Mouse (Mus musculus) gastrocnemius, adult 18-20 months (tissue): Measurements from ENCODE around the gene Foxa3. TPM values are rescaled to one million over a fixed set of nuclear protein-coding genes. Genes with fewer than 3 reads are reported as not detected.
A peak's percentile ranks its signal among the peaks of the same experiment; 100 is the strongest.
"Not testable (repeated sequence)": the region's sequence is repeated elsewhere in the genome, so short reads cannot be mapped to it uniquely, and the experiment has no call there.

Source experiments
- DNase-seq: peaks from one replicate; pipeline ENCODE4 v3.0.0; 2021; ENCODE audit warnings: low spot score
- long read RNA-seq, 2 experiments: library from polyadenylated mRNA; stranded (forward); transcript quantifications; one replicate each; pipeline ENCODE4 v2.0.0; 2021
- total RNA-seq, 2 experiments: library from RNA; stranded (reverse); gene quantifications; 2 replicates each; pipeline ENCODE4 v1.2.3; 2021

Foxa3 gene
- under 1 TPM in 1 of 2 experiments, not detected in 1; 0.09 TPM for total RNA-seq
- long read RNA-seq, experiment 1: 0 reads
- long read RNA-seq, experiment 2: 0 reads

GRCm38 (mm10) chr7:19023357-19023814 is at the start of gene Foxa3:
Foxa3 (minus strand) TSS chr7:19023538.
- peak; percentile 63 for DNase-seq

GRCm38 (mm10) chr7:19071024-19071423 is 47.7 kb upstream of the Foxa3 start:
- DNase-seq: not testable (repeated sequence)

GRCm38 (mm10) chr7:19069500-19069899 is 46.2 kb upstream of the Foxa3 start:
- DNase-seq: no peak

GRCm38 (mm10) chr7:19068707-19069106 is 45.4 kb upstream of the Foxa3 start:
- DNase-seq: peak; percentile 74

- no peak for DNase-seq
Measured at GRCm38 (mm10) chr7:19067935-19068334, 44.6 kb upstream of the Foxa3 start.

DNA sequence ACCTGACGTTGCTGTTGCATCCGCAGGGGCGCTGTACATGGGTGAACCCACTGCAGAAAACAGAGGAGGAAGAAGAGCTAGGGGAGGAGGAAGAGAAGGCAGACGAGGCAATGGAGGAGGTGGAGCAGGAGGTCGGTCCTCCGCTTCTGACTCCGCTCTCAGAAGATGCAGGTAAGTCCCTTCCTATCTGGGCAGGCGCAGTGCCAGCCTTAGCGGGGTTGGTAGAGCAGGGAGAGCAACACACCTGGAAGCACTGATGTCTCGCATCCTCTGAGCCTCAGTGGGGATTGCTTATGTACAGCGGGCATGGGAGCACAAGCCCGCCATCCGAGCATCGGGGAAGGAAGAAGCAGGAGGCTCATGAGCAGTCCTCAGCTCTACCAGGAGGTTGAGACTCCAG is 43.7 kb upstream of the Foxa3 start:
- no peak for DNase-seq

DNA sequence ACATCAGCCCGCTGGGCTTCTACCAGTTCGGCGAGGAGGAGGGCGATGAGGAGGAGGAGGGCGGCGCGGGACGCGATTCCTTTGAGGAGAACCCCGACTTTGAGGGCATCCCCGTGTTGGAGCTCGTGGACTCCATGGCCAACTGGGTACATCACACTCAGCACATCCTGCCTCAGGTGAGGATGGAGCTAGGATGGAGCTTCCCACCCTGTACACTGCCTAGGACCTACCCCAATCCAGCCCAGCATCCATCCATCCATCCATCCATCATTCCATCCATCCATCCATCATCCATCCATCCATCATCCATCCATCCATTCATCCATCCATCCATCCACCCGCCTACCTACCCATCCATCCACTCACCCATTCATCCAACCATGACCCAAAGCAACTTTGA is 42.6 kb upstream of the Foxa3 start:
- no peak for DNase-seq

GRCm38 (mm10) chr7:19057405-19057804 is 34.1 kb upstream of the Foxa3 start:
- DNase-seq: no peak

DNA sequence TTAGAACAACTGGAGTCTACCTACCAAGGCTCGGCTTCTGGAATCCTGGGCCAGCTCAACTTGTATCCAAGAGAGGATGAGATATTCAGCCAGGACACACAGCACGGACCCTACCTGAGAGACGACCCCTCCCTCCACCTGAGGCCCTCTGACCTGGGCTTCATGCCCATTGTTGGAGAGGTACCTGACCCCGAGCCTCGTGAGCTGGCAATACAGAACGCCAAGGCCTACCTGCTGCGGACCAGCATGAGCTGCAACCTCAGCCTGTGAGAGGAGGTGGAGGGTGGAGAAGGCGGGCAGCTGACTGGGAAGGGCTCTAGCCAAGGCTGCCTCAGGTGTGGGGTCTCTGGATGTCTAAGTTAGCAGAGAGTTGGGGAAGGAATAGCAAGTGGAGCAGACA is 31.8 kb upstream of the Foxa3 start:
- no peak for DNase-seq

DNA sequence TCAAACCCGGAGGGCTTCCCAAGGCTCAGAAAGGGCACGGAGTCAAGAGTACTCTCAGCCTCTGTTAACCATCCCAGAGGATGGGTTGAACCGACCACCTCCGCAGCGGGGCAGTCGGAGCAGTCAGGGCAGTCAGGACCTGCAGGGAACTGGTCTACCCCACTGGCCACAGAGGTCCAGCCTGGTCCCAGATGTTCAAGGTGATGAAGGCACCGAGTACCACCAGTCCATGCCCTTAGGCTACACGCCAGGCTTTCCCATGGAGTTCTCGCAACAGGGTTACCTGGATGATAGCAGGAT is 31.4 kb upstream of the Foxa3 start:
- DNase-seq: no peak

- no peak for DNase-seq
Measured at GRCm38 (mm10) chr7:19054047-19054776, 30.9 kb upstream of the Foxa3 start, which contains the start of gene Rsph6a. Rsph6a (plus strand) TSS chr7:19054690.

- no peak for DNase-seq
Measured at GRCm38 (mm10) chr7:19053136-19053532, 29.8 kb upstream of the Foxa3 start.

- peak; percentile 85 for DNase-seq
Measured at GRCm38 (mm10) chr7:19052345-19053135, 29.2 kb upstream of the Foxa3 start.

DNA sequence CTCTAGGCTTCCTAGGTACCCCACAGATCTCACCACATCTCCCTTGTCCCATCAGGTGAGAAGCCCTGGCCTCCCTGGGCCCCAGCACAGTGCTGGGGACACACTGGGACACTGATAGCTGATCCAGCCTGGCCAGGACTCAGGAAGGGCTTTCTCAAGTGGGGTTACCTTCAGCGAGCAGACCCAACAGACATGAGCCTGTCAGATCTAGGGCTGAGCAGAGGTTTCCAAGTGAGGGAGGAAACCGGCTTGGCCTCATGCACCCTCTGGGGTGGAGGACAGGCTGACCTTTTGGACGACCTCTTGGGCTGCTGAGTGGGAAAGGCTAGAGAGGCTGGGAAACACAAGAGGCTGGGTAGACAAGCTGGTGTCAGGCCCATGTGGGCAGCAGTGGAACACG is 27.8 kb upstream of the Foxa3 start:
- no peak for DNase-seq

DNA sequence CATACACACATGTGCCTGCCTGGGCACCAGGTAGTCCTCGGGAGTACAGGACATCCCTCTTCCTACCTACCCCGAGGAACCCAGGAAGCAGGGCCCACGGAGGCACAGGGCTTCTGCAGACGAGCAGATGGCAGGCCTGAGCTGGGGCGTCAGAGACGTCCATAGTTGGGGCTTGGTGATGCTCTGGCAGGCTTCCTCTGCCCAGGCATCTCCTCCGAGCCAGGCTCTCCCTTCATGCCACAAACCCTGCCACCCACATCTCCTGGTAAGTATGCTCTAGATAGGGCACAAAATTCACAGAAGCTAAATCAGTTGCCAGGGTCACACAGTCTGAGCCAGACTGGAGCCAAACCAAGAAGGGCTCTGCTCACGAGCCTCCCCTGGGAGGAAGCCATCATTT is 26.8 kb upstream of the Foxa3 start:
- no peak for DNase-seq

DNA sequence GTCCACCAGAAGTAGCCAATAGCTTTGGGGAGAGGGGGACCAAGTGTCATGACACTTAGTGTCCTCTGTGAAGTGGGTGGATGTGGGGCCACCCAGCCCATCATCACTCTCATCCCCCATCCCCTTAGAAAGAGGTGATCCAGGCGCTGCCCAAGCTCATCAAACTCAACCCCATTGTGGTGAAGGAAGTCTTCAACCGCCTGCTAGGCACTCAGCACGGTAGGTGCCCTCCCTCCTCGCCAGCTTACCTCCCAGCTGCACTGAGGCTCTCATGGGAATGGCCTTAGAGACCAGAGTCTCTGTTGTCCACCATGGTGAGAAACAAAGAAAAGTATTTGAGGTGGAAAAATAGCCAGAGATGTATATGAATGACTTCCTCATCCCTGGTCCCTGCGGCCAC is 25.9 kb upstream of the Foxa3 start:
- DNase-seq: no peak

DNA sequence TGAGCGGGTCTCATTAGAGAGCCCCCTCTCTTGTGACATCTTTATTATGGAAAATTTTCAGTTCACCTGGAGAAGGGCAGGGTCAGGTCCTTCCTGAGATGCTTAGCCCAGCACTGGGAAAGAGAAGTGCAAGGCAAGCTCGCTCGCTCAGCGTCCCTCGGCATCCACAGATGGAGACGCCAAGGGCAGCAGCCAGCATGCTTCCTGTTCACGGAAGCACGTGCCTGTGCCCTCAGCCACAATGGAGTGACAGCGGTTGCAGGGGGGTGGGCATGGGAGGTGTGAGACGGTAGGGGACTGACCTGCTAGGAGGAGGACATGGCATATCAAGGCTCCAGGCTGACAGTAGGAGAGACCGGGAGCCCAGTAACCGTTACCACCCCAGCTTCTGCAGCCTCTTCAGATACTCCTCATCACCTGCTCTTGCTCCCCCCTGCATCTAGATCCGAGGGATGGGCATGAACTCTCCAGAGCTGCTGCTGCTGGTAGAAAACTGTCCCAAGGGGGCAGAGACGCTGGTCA is 24.7 kb upstream of the Foxa3 start:
- DNase-seq: no peak

DNA sequence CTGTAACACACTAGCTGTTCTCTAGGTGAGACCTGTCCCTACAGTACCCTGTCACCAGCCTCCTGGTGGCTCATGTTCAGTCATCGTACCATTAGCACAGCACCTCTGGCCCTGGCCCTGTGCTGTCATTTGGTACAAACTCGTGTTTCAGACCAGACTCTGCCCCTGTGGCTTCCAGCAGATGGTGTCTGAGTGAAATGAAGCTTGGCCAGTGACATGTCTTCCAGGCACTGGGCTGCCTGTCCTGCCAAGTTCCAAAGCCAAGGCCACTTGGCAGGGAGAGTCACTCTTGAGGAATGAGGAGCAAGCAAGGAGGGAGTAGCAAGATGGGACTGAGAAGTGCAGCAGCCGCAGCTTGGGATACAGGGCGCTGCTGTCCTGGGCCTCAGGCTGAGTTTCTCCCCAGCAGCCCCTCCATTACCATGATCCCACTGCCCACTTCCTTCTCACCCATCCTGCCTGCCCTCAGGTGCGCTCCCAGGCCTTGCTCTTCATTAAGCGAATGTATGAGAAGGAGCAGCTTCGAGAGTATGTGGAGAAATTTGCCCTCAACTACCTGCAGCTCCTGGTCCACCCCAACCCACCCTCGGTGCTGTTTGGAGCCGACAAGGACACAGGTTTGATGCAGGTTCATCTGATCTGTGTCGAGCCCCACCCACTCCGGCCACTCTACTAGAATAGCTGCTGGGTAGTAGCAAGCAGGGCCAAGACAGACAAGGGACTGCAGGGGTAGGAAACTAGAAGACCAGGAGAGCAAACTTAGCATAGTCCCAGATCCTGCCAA is 23.1 kb upstream of the Foxa3 start:
- DNase-seq: peak; percentile 86

DNA sequence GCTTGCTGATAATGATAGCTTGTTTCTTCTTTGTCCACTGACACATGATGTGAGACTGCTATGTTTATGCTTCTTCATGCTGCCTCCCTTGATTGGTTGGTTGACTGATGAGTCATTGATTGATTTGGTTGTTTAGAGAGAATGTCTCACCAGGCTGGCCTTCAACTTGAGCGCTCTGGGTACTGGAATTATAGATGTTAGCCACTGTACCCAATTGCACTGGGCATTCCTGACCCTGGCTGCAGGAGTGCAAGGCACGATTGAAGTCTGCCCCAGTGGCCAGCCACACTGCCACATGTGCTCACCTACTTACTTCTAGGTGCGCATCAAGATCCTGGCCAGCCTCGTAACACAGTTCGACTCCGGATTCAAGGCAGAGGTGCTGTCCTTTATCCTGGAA is 21.3 kb upstream of the Foxa3 start:
- no peak for DNase-seq

DNA sequence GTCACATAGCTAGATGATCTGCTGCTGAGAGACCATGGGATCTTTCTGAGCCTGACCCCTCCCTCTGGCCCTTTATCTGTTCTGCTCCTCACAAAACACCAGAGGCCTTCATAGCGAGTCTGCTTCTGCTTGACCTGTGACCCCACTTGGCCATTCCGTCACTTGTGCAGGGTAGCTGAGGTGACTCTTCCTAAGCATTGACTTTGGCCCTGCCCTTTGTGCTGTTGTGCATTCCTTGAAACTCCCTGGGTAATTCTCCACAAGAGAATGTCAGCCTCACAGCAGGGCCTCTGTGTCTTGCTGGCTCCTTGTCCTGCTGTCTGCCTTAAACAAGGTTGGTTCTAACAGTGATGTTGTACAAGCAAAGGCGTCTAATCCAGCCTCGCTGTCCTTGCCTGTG is 8.3 kb upstream of the Foxa3 start:
- DNase-seq: no peak

GRCm38 (mm10) chr7:19029084-19029653 is 5.8 kb upstream of the Foxa3 start:
- no peak for DNase-seq
